Mouse (Mus musculus): ENCODE measurements around the gene Adgre5. TPM values are rescaled to one million over a fixed set of nuclear protein-coding genes. Genes with fewer than 3 reads are reported as not detected.
A peak's percentile ranks its signal among the peaks of the same experiment; 100 is the strongest.

Adgre5 gene
- total and polyA plus RNA-seq, 2 experiments from 2014 or later, result 35.8 to 46.4 TPM

DNA sequence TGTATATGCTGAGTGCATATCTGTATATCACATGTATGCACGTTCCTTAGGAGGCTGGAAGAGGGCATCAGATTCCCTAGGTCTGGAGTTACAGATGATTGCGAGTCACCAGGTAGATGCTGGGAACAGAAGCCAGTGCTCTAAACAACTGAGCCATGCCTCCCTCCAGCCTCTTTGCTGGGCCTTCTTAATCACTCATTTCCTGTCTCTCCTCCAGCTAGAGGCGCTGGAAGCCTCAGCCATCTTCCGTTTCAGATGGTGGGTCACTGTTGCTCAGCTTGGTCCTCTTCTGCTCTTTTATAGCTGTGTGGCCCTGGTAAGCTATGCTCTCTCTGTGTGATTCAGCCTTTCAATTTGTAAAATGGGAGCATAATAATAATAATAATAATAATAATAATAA, 30.7 kb upstream of the Adgre5 start:
- no peak overlapping the region for H3K27ac ChIP-seq (ENCODE audit: low read depth)
- H3K9me3 ChIP-seq (replicated peaks; ENCODE audit: control insufficient read depth, low read length), result no peaks in the 10 kb centered on the region
- ATAC-seq (ENCODE audit: insufficient read depth, low read depth) (no peak), DNase-seq (ENCODE audit: low spot score) (no peak)
- H3K9ac ChIP-seq (replicated peaks; ENCODE audit: low read depth, low read length), result no peak overlapping the region
- H3K4me1 ChIP-seq (ENCODE audit: control insufficient read depth, insufficient read depth), result peaks cover 11% of the 10 kb centered on the region
- no peaks in the 10 kb centered on the region for H3K27me3 ChIP-seq (ENCODE audit: control insufficient read depth, insufficient read depth, low read length)
- H3K36me3 ChIP-seq (replicated peaks; ENCODE audit: control insufficient read depth, insufficient read depth, low read length), result no peaks in the 10 kb centered on the region
- no peak overlapping the region for H3K4me3 ChIP-seq (ENCODE audit: low read depth, low read length)
- 53% methylated on average over 4 of the region's 4 CpGs for WGBS
- no peak overlapping the region for H3K4me2 ChIP-seq (ENCODE audit: low read depth, low read length)
- TF ChIP-seq EP300 (IDR thresholded peaks at IDR 0.05; ENCODE audit: low read depth) (no peak), CTCF (IDR thresholded peaks at IDR 0.05; ENCODE audit: low read depth) (no peak)

DNA sequence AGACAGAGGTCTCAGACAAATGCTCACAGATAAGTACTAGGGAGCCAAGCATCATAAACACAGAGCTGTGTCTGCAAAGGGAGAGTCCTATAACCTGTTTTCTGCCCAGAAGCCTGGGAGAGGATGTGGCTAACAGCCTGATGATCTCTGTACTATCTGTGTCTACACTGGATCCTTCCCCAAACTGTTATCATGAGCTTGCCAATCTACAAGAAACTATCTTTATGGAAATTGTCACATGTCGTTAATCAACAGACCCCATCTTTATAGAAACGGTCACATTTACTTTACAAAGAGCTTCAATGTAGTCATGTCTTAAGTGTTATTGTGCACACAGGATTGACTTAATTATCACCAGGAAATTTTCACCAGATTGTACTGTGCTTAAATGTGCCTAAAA, 29.5 kb upstream of the Adgre5 start:
- no peak overlapping the region for H3K9ac ChIP-seq (replicated peaks; ENCODE audit: low read depth, low read length)
- ATAC-seq (ENCODE audit: insufficient read depth, low read depth), result no peak
- 77% methylated on average over 2 of the region's 2 CpGs for WGBS

GRCm38 (mm10) chr8:83769720-83770119, 28.6 kb upstream of the Adgre5 start:
- H3K27ac ChIP-seq (ENCODE audit: low read depth), result no peak overlapping the region
- DNase-seq (ENCODE audit: low spot score), result no peak
- H3K4me3 ChIP-seq (ENCODE audit: low read depth, low read length), result no peak overlapping the region
- no peaks in the 10 kb centered on the region for H3K27me3 ChIP-seq (ENCODE audit: control insufficient read depth, insufficient read depth, low read length)
- no peak for ATAC-seq (ENCODE audit: insufficient read depth, low read depth)
- H3K4me2 ChIP-seq (ENCODE audit: low read depth, low read length), result no peak overlapping the region
- WGBS, result 66% methylated on average over 7 of the region's 7 CpGs
- no peaks in the 10 kb centered on the region for H3K9me3 ChIP-seq (replicated peaks; ENCODE audit: control insufficient read depth, low read length)
- no peaks in the 10 kb centered on the region for H3K36me3 ChIP-seq (replicated peaks; ENCODE audit: control insufficient read depth, insufficient read depth, low read length)
- peaks cover 11% of the 10 kb centered on the region for H3K4me1 ChIP-seq (ENCODE audit: control insufficient read depth, insufficient read depth)
- TF ChIP-seq CTCF (IDR thresholded peaks at IDR 0.05; ENCODE audit: low read depth), result no peak
- TF ChIP-seq EP300 (IDR thresholded peaks at IDR 0.05; ENCODE audit: low read depth), result no peak
- no peak overlapping the region for H3K9ac ChIP-seq (replicated peaks; ENCODE audit: low read depth, low read length)

More for the DNA sequence above, 29.5 kb upstream of the Adgre5 start:
- Histone ChIP-seq H3K27ac (ENCODE audit: low read depth) (no peak overlapping the region), H3K4me1 (ENCODE audit: control insufficient read depth, insufficient read depth) (peaks cover 11% of the 10 kb centered on the region), H3K4me3 (ENCODE audit: low read depth, low read length) (no peak overlapping the region), H3K36me3 (replicated peaks; ENCODE audit: control insufficient read depth, insufficient read depth, low read length) (no peaks in the 10 kb centered on the region), H3K9me3 (replicated peaks; ENCODE audit: control insufficient read depth, low read length) (no peaks in the 10 kb centered on the region), H3K4me2 (ENCODE audit: low read depth, low read length) (no peak overlapping the region), H3K27me3 (ENCODE audit: control insufficient read depth, insufficient read depth, low read length) (no peaks in the 10 kb centered on the region)
- no peak for TF ChIP-seq CTCF (IDR thresholded peaks at IDR 0.05; ENCODE audit: low read depth)
- no peak for TF ChIP-seq EP300 (IDR thresholded peaks at IDR 0.05; ENCODE audit: low read depth)
- no peak for DNase-seq (ENCODE audit: low spot score)

DNA sequence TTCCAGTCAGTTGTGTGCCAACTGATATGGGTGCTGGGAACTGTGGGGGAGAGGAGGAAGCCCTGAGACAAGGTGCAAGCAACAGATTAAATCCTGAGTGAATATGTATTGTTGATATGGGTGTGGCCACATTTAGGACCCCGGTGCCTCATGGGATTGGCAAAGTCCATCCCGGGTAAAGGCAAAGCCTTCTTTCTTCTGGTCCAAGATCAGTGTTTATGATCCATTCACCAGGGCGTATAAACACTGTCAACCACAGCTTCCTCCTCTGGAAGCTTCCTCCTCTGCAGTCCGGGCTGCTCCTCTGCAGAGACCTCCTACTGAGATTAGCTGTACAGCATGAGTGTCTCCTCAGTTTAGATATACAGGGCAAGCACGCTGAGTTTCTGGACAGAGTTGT, 27.4 kb upstream of the Adgre5 start:
- DNase-seq (ENCODE audit: low spot score) (peak; percentile 44), ATAC-seq (ENCODE audit: insufficient read depth, low read depth) (peak; percentile 60)
- no peaks in the 10 kb centered on the region for H3K9me3 ChIP-seq (replicated peaks; ENCODE audit: control insufficient read depth, low read length)
- 0 out of 2 replicates have a peak overlapping the region, but pooled peaks have one; percentile 2 for H3K27ac ChIP-seq (ENCODE audit: low read depth)
- H3K4me3 ChIP-seq (ENCODE audit: low read depth, low read length), result no peak overlapping the region
- TF ChIP-seq CTCF (IDR thresholded peaks at IDR 0.05; ENCODE audit: low read depth) (no peak), EP300 (IDR thresholded peaks at IDR 0.05; ENCODE audit: low read depth) (no peak)
- no peaks in the 10 kb centered on the region for H3K36me3 ChIP-seq (replicated peaks; ENCODE audit: control insufficient read depth, insufficient read depth, low read length)
- no peak overlapping the region for H3K4me2 ChIP-seq (ENCODE audit: low read depth, low read length)
- no peaks in the 10 kb centered on the region for H3K27me3 ChIP-seq (ENCODE audit: control insufficient read depth, insufficient read depth, low read length)
- H3K4me1 ChIP-seq (ENCODE audit: control insufficient read depth, insufficient read depth), result peaks cover 11% of the 10 kb centered on the region
- 33% methylated on average over 5 of the region's 5 CpGs for WGBS
- H3K9ac ChIP-seq (replicated peaks; ENCODE audit: low read depth, low read length), result no peak overlapping the region

DNA sequence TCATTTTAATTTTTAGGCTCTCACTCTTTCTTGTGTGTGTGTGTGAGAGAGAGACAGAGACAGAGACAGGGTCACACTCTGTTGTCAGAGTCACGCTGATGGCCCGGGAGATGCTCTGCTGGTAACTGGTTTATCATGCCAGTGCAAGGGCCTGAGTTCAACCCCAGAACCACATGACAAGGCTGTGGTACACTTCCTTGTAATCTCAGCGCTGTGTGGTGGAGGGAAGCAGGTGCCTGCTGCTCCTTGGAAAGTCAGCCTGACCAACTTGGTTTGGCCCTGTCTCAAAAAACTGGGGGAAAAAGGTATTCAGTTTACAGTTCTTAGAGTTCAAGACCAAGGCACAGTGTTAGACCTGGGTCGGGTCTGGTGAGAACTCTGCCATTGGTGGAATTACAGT, 26.3 kb upstream of the Adgre5 start:
- H3K4me1 ChIP-seq (ENCODE audit: control insufficient read depth, insufficient read depth), result peaks cover 5% of the 10 kb centered on the region
- H3K4me3 ChIP-seq (ENCODE audit: low read depth, low read length), result no peak overlapping the region
- H3K4me2 ChIP-seq (ENCODE audit: low read depth, low read length), result no peak overlapping the region
- TF ChIP-seq CTCF (IDR thresholded peaks at IDR 0.05; ENCODE audit: low read depth) (no peak), EP300 (IDR thresholded peaks at IDR 0.05; ENCODE audit: low read depth) (no peak)
- DNase-seq (ENCODE audit: low spot score) (no peak), ATAC-seq (ENCODE audit: insufficient read depth, low read depth) (no peak)
- no peak overlapping the region for H3K9ac ChIP-seq (replicated peaks; ENCODE audit: low read depth, low read length)
- no peaks in the 10 kb centered on the region for H3K9me3 ChIP-seq (replicated peaks; ENCODE audit: control insufficient read depth, low read length)
- H3K36me3 ChIP-seq (replicated peaks; ENCODE audit: control insufficient read depth, insufficient read depth, low read length), result no peaks in the 10 kb centered on the region
- WGBS, result 83% methylated on average over 4 of the region's 4 CpGs
- H3K27me3 ChIP-seq (ENCODE audit: control insufficient read depth, insufficient read depth, low read length), result no peaks in the 10 kb centered on the region
- no peak overlapping the region for H3K27ac ChIP-seq (ENCODE audit: low read depth)

- Histone ChIP-seq H3K9ac (replicated peaks; ENCODE audit: low read depth, low read length) (no peak overlapping the region), H3K4me3 (ENCODE audit: low read depth, low read length) (no peak overlapping the region), H3K36me3 (replicated peaks; ENCODE audit: control insufficient read depth, insufficient read depth, low read length) (no peaks in the 10 kb centered on the region), H3K4me1 (ENCODE audit: control insufficient read depth, insufficient read depth) (peaks cover 3% of the 10 kb centered on the region; the same call in 1 of the 2 replicates), H3K27ac (ENCODE audit: low read depth) (no peak overlapping the region), H3K4me2 (ENCODE audit: low read depth, low read length) (no peak overlapping the region), H3K27me3 (ENCODE audit: control insufficient read depth, insufficient read depth, low read length) (no peaks in the 10 kb centered on the region), H3K9me3 (replicated peaks; ENCODE audit: control insufficient read depth, low read length) (no peaks in the 10 kb centered on the region)
- ATAC-seq (ENCODE audit: insufficient read depth, low read depth), result no peak
- TF ChIP-seq CTCF (IDR thresholded peaks at IDR 0.05; ENCODE audit: low read depth), result no peak
- no peak for TF ChIP-seq EP300 (IDR thresholded peaks at IDR 0.05; ENCODE audit: low read depth)
- DNase-seq (ENCODE audit: low spot score), result no peak
Observed at GRCm38 (mm10) chr8:83765663-83766062, 24.5 kb upstream of the Adgre5 start.

Measured in heart, postnatal 0 days (tissue).